Mouse (Mus musculus) cortical plate, adult 2 months (tissue): ENCODE results near the gene U2af1.

Experiments used
- CTCF ChIP-seq: fragments of 200-500 bp; IDR thresholded peaks from 2 replicates; pipeline ENCODE4 v1.5.1; 2011; ENCODE audit warnings: mild to moderate bottlenecking, control low read depth, low read length; ENCODE audit not compliant: insufficient read depth; ENCODE audit errors: extremely low read depth
- POLR2A ChIP-seq: fragments of 200-500 bp; IDR thresholded peaks from 2 replicates; pipeline ENCODE4 v1.6.1; 2011; ENCODE audit warnings: mild to moderate bottlenecking, low read length, control low read depth; ENCODE audit not compliant: insufficient read depth; ENCODE audit errors: extremely low read depth

DNA sequence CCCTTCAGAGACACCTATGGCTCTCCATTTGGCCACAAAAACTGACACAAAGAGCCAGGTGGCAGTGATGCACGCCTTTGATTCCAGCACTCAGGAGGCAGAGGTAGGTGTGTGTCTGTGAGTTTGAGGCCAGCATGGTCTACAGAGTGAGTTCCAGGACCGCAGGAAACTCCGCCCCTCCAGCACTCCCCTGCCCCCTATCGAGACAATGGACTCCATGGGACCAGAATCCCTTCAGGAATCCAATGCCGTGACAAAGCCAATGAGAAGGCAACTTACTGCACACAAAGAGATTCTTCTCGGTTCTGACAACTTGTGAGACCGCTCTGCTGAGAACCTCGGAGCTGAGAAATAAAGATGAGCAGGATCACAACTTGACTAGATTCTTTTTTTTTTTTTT, 16.4 kb downstream of the U2af1 start:
- no peak for TF ChIP-seq CTCF
- TF ChIP-seq POLR2A, result no peak
